In the genomic region with DNA sequence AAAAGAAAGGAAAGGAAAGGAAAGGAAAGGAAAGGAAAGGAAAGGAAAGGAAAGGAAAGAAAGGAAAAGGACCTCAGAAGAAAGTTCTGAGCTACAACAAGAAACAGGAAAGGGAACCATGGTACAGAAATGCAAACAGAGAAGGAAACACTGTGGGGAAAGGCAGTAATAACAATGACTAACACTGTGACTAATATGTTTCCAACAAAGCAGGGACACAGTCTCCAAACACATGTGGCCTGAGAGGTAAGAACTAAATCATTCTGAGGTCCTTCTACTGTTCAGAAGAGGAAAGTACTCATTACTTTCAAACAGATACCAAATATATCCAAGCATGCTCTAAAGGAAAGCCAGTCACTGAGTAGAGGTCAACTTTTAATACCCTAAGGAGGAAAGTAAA, we compare ENCODE assay signal across 1 mouse cellular context.
A peak's percentile ranks its signal among the peaks of the same experiment; 100 is the strongest.
TF ChIP-seq lines count a peak whose summit lies in the region.

No protein-coding gene starts in this region.

TF ChIP-seq in CH12.LX, 34 proteins besides CTCF, POLR2A, EP300 and RAD21 (continued from another document):
- peak; percentile 62 for TF ChIP-seq MYC (IDR thresholded peaks at IDR 0.05; ENCODE audit: low read depth, low read length)
- 0 out of 2 replicates have a peak, but pooled peaks have one; percentile 22 for TF ChIP-seq CHD2 (IDR thresholded peaks at IDR 0.05; ENCODE audit: low read length)
- 0 out of 2 replicates have a peak, but pooled peaks have one; percentile 8 for TF ChIP-seq BHLHE40 (IDR thresholded peaks at IDR 0.05; ENCODE audit: low read depth, low read length)
- no peak for TF ChIP-seq UBTF (IDR thresholded peaks at IDR 0.05; ENCODE audit: low read depth, low read length)
- TF ChIP-seq JUN (IDR thresholded peaks at IDR 0.05; ENCODE audit: insufficient read depth, low read depth, low read length), result 0 out of 2 replicates have a peak, but pooled peaks have one; percentile 7
- peak; percentile 51; the same call in 1 of the 2 replicates for TF ChIP-seq MEF2A (IDR thresholded peaks at IDR 0.05; ENCODE audit: borderline replicate concordance, low read depth, low read length)
- TF ChIP-seq IRF4 (IDR thresholded peaks at IDR 0.05; ENCODE audit: low read depth, low read length), result peak; percentile 20; the same call in 1 of the 2 replicates
TF ChIP-seq in CH12.LX: peak in this region for 11.
